Comparison of ENCODE assay signal across 11 mouse cellular contexts in genomic region chr1:124517543-124518171, GRCm38 (mm10).
A peak's percentile ranks its signal among the peaks of the same experiment; 100 is the strongest.
DNase-seq lines count a peak whose midpoint lies in the region; ATAC-seq lines count a peak whose summit lies in the region.
"Had no signal": no experiment of that assay in that cellular context is flagged by ENCODE, and none has a peak within 500 bp of the region (broad histone marks: within the 10 kb centered on the region; RNA-seq: fewer than 3 reads in every experiment).

No protein-coding gene starts in this region.

- no peak overlapping the region for H3K4me2 ChIP-seq in heart, embryonic 12.5 days
- H3K4me2 ChIP-seq: intestine, embryonic 15.5 days; liver, embryonic 13.5 days; stomach, embryonic 15.5 days had no signal

- no peaks in the 10 kb centered on the region for H3K27me3 ChIP-seq in heart, embryonic 12.5 days (replicated peaks)
- H3K27me3 ChIP-seq: intestine, embryonic 15.5 days; liver, embryonic 13.5 days; stomach, embryonic 15.5 days had no signal

- no peak for ATAC-seq in heart, embryonic 12.5 days (ENCODE audit: insufficient number of reproducible peaks, low FRiP score)
- ATAC-seq: intestine, embryonic 15.5 days had no signal

- H3K4me3 ChIP-seq in heart, embryonic 12.5 days = no peak overlapping the region
- H3K4me3 ChIP-seq: intestine, embryonic 15.5 days; liver, embryonic 13.5 days; stomach, embryonic 15.5 days had no signal

- no peaks in the 10 kb centered on the region for H3K4me1 ChIP-seq in heart, embryonic 12.5 days (replicated peaks)
- H3K4me1 ChIP-seq: intestine, embryonic 15.5 days; liver, embryonic 13.5 days; stomach, embryonic 15.5 days had no signal

- no peaks in the 10 kb centered on the region for H3K36me3 ChIP-seq in heart, embryonic 12.5 days
- H3K36me3 ChIP-seq: intestine, embryonic 15.5 days; liver, embryonic 13.5 days; stomach, embryonic 15.5 days had no signal

- no peaks in the 10 kb centered on the region for H3K9me3 ChIP-seq in heart, embryonic 12.5 days (replicated peaks)
- H3K9me3 ChIP-seq: intestine, embryonic 15.5 days; liver, embryonic 13.5 days; stomach, embryonic 15.5 days had no signal

- H3K9ac ChIP-seq in heart, embryonic 12.5 days = no peak overlapping the region
- H3K9ac ChIP-seq: intestine, embryonic 15.5 days; liver, embryonic 13.5 days; stomach, embryonic 15.5 days had no signal

- H3K27ac ChIP-seq in heart, embryonic 12.5 days (ENCODE audit: poor library complexity, severe bottlenecking) = no peak overlapping the region
- H3K27ac ChIP-seq: intestine, embryonic 15.5 days; liver, embryonic 13.5 days; stomach, embryonic 15.5 days had no signal

- DNase-seq in heart, adult 11 months = peak; percentile 15
- DNase-seq in 416B (ENCODE audit: low read depth) = peak; percentile 52
- DNase-seq in cerebellum, postnatal 10 days = peak; percentile 16 to 39
- peak; percentile 18 to 23 for DNase-seq in left cerebral cortex, postnatal 10 days (ENCODE audit: extremely low spot score in 1 of 2, low spot score in 2 of 2)
- DNase-seq in thymus, adult 18-20 months = no peak
- DNase-seq in spleen, adult 12 weeks (ENCODE audit: low spot score) = no peak
- DNase-seq in adrenal gland, adult 8-10 months = no peak
- DNase-seq: liver, embryonic 13.5 days had no signal

- WGBS in heart, embryonic 12.5 days = 80% methylated on average over 3 of the region's 3 CpGs

- intact Hi-C loops in left cerebral cortex, postnatal 10 days (cut with DNase I) = loop anchor here (10.0 kb wide), 1 partner anchor 463 kb away; no protein-coding TSS in a partner anchor

Comparison
In these comparisons a context has a peak if more than half of its experiments do, and no peak if none do; other contexts are left out.
1. DNase-seq: peak in heart, adult 11 months (single experiment), 416B (single experiment), cerebellum, postnatal 10 days (2 of 2) and left cerebral cortex, postnatal 10 days (2 of 2); none in thymus, adult 18-20 months (0 of 2), spleen, adult 12 weeks (single experiment) and adrenal gland, adult 8-10 months (single experiment).